Mouse (Mus musculus): ENCODE data around the gene Lgr5. TPM values are rescaled to one million over a fixed set of nuclear protein-coding genes. Genes with fewer than 3 reads are reported as not detected.

Lgr5 gene
- total RNA-seq, 2 experiments from 2014 or later, result 16.7 to 18.4 TPM

GRCm38 (mm10) chr10:115570577-115570976 lies 17.0 kb downstream of the Lgr5 start:
- no peak for DNase-seq

- DNase-seq, result no peak
These were observed 17.7 kb downstream of the Lgr5 start, which contains the start of gene A930009A15Rik for GRCm38 (mm10) chr10:115569712-115570491. Gene A930009A15Rik, plus strand, starts transcription at chr10:115569986.

- DNase-seq, result no peak
These were observed 23.6 kb downstream of the Lgr5 start for GRCm38 (mm10) chr10:115563961-115564360.

- no peak for DNase-seq
These were observed 24.5 kb downstream of the Lgr5 start for GRCm38 (mm10) chr10:115562911-115563686.

GRCm38 (mm10) chr10:115561136-115561880 lies 26.3 kb downstream of the Lgr5 start:
- no peak for DNase-seq

GRCm38 (mm10) chr10:115556738-115557242 lies 30.8 kb downstream of the Lgr5 start:
- no peak for DNase-seq

- no peak for DNase-seq
These were observed 32.3 kb downstream of the Lgr5 start for GRCm38 (mm10) chr10:115555191-115555765.

- no peak for DNase-seq
These were observed 34.0 kb downstream of the Lgr5 start for GRCm38 (mm10) chr10:115553352-115554113.

GRCm38 (mm10) chr10:115551069-115551468 lies 36.5 kb downstream of the Lgr5 start:
- no peak for DNase-seq

- DNase-seq, result no peak
These were observed 37.3 kb downstream of the Lgr5 start for GRCm38 (mm10) chr10:115550253-115550652.

GRCm38 (mm10) chr10:115542917-115543316 lies 44.7 kb downstream of the Lgr5 start:
- no peak for DNase-seq

- DNase-seq, result no peak
These were observed 56.8 kb downstream of the Lgr5 start for GRCm38 (mm10) chr10:115530746-115531145.

GRCm38 (mm10) chr10:115529768-115530167 lies 57.8 kb downstream of the Lgr5 start:
- no peak for DNase-seq

GRCm38 (mm10) chr10:115528892-115529291 lies 58.7 kb downstream of the Lgr5 start:
- DNase-seq, result no peak

GRCm38 (mm10) chr10:115521081-115521451 lies 66.5 kb downstream of the Lgr5 start:
- DNase-seq, result no peak

- DNase-seq, result no peak
These were observed 67.1 kb downstream of the Lgr5 start for GRCm38 (mm10) chr10:115520200-115521080.

GRCm38 (mm10) chr10:115518845-115519244 lies 68.7 kb downstream of the Lgr5 start:
- DNase-seq, result no peak

GRCm38 (mm10) chr10:115515503-115515902 lies 72.1 kb downstream of the Lgr5 start:
- DNase-seq, result no peak

GRCm38 (mm10) chr10:115510959-115511358 lies 76.6 kb downstream of the Lgr5 start:
- no peak for DNase-seq

- no peak for DNase-seq
These were observed 81.8 kb downstream of the Lgr5 start for GRCm38 (mm10) chr10:115505631-115506239.
